Mouse (Mus musculus) cortical plate, adult 2 months (tissue): Measurements from ENCODE around the gene Fgl2. TPM values are rescaled to one million over a fixed set of nuclear protein-coding genes. Genes with fewer than 3 reads are reported as not detected.

Experiments
- H3K27ac ChIP-seq: fragments of 200-500 bp; 2 replicates; pipeline ENCODE4 v1.5.1; 2012; ENCODE audit warnings: low read length, control low read depth, inconsistent platforms; ENCODE audit not compliant: insufficient read depth
- H3K4me1 ChIP-seq: fragments of 200-500 bp; 2 replicates; pipeline ENCODE4 v1.6.1; 2011; ENCODE audit warnings: low read length; ENCODE audit not compliant: control insufficient read depth, insufficient read depth
- H3K4me3 ChIP-seq: fragments of 200-500 bp; 2 replicates; pipeline ENCODE4 v1.5.1; 2011; ENCODE audit warnings: mild to moderate bottlenecking, low read length, control low read depth; ENCODE audit not compliant: insufficient read depth
- CTCF ChIP-seq: fragments of 200-500 bp; IDR thresholded peaks from 2 replicates; pipeline ENCODE4 v1.5.1; 2011; ENCODE audit warnings: mild to moderate bottlenecking, control low read depth, low read length; ENCODE audit not compliant: insufficient read depth; ENCODE audit errors: extremely low read depth
- POLR2A ChIP-seq: fragments of 200-500 bp; IDR thresholded peaks from 2 replicates; pipeline ENCODE4 v1.6.1; 2011; ENCODE audit warnings: mild to moderate bottlenecking, low read length, control low read depth; ENCODE audit not compliant: insufficient read depth; ENCODE audit errors: extremely low read depth
- polyA plus RNA-seq: library from polyadenylated mRNA; depleted of rRNA; stranded (reverse); fragments of >200 nt; gene quantifications from 2 replicates; pipeline ENCODE4 v1.2.3, GENCODE M21; 2012

Gene Fgl2
- polyA plus RNA-seq, 1 experiment: 1.1 TPM

- no peak overlapping the region for H3K4me3 ChIP-seq
- no peak overlapping the region for H3K27ac ChIP-seq
- no peak for TF ChIP-seq POLR2A
- no peak for TF ChIP-seq CTCF
- H3K4me1 ChIP-seq: no peaks in the 10 kb centered on the region
Observed at GRCm38 (mm10) chr5:21383392-21384251, 11.2 kb downstream of the Fgl2 start.

- TF ChIP-seq POLR2A (no peak), CTCF (no peak)
- Histone ChIP-seq H3K4me1 (no peaks in the 10 kb centered on the region), H3K27ac (no peak overlapping the region), H3K4me3 (no peak overlapping the region)
Observed at GRCm38 (mm10) chr5:21384252-21384960, 12.0 kb downstream of the Fgl2 start.

DNA sequence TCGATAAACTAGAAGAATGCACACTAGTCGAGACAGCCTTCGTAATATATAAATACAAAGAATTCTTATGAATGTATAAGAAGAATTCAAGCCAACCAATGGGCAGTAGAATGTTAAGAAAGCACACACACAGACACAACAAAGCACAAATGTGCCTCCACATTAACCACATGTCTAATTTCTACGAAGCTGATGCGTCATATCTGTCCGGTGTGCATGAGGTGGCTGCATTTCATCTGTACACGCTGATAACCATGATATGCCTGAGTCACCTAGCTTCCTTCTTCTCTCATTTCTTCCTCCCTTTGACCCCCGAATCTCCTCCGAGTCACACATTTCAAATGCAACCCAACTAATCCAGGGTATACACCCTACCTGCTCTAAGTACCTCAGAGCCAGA, 12.5 kb downstream of the Fgl2 start:
- Histone ChIP-seq H3K27ac (no peak overlapping the region), H3K4me3 (no peak overlapping the region), H3K4me1 (no peaks in the 10 kb centered on the region)
- no peak for TF ChIP-seq POLR2A

DNA sequence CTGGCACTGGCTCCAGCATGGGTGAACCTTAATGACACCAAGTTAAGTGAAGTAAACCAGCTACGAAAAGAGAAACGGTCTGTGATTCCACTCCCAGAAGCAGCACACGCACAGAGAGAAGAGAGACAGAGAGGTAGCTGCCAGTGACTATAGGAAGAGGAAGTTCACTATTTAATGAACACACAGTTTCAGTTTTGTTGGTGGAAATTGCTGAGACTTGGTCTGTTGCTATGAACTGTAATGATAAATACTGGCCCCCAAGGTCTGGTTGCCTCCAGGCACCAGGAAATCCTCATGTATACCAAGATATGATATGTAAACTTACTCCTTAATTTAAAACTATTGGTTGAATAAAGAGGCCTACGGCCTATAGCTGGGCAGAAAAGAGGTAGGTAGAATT, 14.0 kb downstream of the Fgl2 start:
- TF ChIP-seq CTCF: no peak
- TF ChIP-seq POLR2A: no peak

GRCm38 (mm10) chr5:21387340-21387739, 14.9 kb downstream of the Fgl2 start:
- TF ChIP-seq POLR2A (no peak), CTCF (no peak)
- Histone ChIP-seq H3K4me3 (no peak overlapping the region), H3K4me1 (no peaks in the 10 kb centered on the region), H3K27ac (no peak overlapping the region)

More for the DNA sequence above, 14.0 kb downstream of the Fgl2 start:
- H3K27ac ChIP-seq: no peak overlapping the region
- H3K4me3 ChIP-seq: no peak overlapping the region
- H3K4me1 ChIP-seq: no peaks in the 10 kb centered on the region

- H3K27ac ChIP-seq: no peak overlapping the region
- H3K4me3 ChIP-seq: no peak overlapping the region
- TF ChIP-seq CTCF (no peak), POLR2A (no peak)
- H3K4me1 ChIP-seq: no peaks in the 10 kb centered on the region
Observed at GRCm38 (mm10) chr5:21388855-21389254, 16.4 kb downstream of the Fgl2 start.

GRCm38 (mm10) chr5:21391616-21392384, 19.4 kb downstream of the Fgl2 start:
- TF ChIP-seq CTCF: no peak
- TF ChIP-seq POLR2A: no peak
- H3K4me1 ChIP-seq: no peaks in the 10 kb centered on the region
- no peak overlapping the region for H3K4me3 ChIP-seq
- no peak overlapping the region for H3K27ac ChIP-seq

DNA sequence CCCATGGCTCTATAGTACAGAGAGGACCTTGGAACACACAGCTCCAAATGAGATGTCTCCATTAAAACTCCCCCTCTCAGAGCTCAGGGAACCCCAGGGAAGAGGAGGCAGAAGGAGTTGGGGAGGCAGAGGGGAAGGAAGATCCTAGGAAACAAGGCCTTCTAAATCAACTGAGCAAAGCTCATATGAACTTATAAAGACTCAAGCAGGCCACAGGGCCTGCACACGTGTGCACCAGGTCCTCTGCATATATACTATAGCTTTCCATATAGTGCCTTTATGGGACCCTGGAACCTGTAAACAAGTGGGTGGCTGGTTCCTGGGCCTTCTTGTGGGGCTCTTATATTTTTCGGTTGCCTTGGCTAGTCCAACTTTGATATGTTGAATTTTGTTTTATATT, 22.1 kb downstream of the Fgl2 start:
- H3K4me3 ChIP-seq: no peak overlapping the region
- no peak overlapping the region for H3K27ac ChIP-seq
- no peaks in the 10 kb centered on the region for H3K4me1 ChIP-seq
- TF ChIP-seq POLR2A (no peak), CTCF (no peak)

DNA sequence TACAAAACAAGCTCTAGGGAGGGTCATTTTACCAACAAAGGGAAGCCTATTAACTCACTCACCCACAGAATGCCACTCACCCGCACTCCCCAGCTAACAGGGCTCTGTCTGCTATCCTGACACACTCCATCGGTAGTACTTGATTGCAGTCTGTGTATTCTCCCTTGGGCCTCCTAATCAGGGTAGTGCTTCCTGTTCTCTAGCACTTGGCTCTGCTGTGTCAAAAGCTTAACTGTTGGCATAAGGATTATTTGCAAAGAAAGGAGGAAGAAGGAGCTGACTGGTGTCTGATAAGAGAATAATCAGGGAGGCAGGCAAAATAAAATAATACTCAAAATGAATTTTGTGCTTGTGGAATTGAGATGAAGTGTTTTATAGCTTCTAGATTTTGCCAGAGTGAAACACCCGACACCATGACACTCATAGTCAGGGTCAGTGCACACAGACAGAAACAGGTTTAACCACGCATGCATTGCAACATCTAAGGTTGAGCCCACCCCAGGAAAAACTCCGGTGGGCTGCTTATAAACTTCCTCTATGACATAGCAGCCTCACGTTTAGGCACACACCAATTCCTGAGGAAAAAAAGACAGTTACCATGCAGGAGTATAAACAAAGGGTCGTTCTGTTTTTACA, 22.9 kb downstream of the Fgl2 start:
- no peak overlapping the region for H3K4me3 ChIP-seq
- TF ChIP-seq POLR2A (no peak), CTCF (no peak)
- H3K27ac ChIP-seq: no peak overlapping the region
- no peaks in the 10 kb centered on the region for H3K4me1 ChIP-seq

- no peak overlapping the region for H3K27ac ChIP-seq
- no peak overlapping the region for H3K4me3 ChIP-seq
- TF ChIP-seq POLR2A (no peak), CTCF (no peak)
Observed at GRCm38 (mm10) chr5:21411261-21411666, 38.8 kb downstream of the Fgl2 start.

More at GRCm38 (mm10) chr5:21411261-21411666, 38.8 kb downstream of the Fgl2 start:
- H3K4me1 ChIP-seq: no peaks in the 10 kb centered on the region
